Mouse (Mus musculus): ENCODE measurements around the gene Zc3h4.

GRCm38 (mm10) chr7:16451656-16452055, 50.9 kb downstream of the Zc3h4 start:
- TF ChIP-seq CTCF (IDR thresholded peaks at IDR 0.05; ENCODE audit: low read depth) = no peak
- no peak for TF ChIP-seq EP300 (optimal IDR thresholded peaks at IDR 0.05)

Measured in stomach, postnatal 0 days (tissue).